Mouse (Mus musculus) T-helper 1 cell (primary cell): ENCODE results near the gene Tns4.

Experiments used
- in situ Hi-C: fragments of 300-600 bp; cut with MboI, MseI; formaldehyde crosslinking; loops from one replicate; pipeline ENCODE4 v1.15.1; 2025; ENCODE audit warnings: high pct_unique_total_duplicates

The Tns4 gene

GRCm38 (mm10) chr11:99118420-99118819 lies 29.3 kb upstream of the Tns4 start:
- in situ Hi-C loops: no loop called here

DNA sequence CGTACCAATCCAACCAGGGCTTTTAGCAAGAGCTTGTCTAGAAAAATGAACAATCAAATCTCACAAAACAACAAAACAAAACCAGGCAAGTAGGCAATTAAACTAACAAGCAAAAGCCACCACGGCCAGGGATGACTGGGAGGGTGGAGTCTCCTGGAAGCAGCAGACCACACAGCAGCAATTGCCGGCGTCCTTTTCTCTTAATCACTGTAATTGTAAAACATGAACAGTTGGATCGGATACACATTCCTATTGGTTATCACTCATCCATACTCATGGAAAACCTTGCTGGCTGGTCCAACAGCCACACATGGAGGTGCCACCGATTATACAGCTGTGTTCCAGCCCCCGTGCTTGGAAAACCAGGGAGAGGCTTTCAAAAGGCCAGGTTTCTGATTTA lies 28.8 kb upstream of the Tns4 start:
- in situ Hi-C loops: no loop called here

- in situ Hi-C loops: no loop called here
These were observed 26.8 kb upstream of the Tns4 start for GRCm38 (mm10) chr11:99115940-99116339.

- in situ Hi-C loops: no loop called here
These were observed 24.0 kb upstream of the Tns4 start for GRCm38 (mm10) chr11:99113111-99113510.

DNA sequence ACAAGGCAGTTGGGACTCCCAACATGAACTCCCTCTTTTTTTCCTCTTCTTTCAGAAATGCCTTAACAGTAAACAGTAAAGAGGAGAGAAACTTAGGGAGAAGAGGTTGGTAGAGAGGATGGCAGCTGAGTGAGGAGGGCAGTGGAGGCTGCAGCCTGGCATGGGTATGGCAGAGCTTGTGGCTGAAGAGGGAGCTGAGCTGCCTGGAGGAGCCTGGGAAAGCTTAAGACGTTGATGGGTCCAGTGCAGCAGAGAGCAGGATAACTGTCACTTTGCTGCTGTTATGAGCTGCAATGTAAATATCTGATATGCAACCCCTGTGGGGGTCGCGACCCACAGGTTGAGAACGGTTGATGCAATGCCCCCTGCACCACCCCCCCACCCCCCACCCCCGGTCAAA lies 23.6 kb upstream of the Tns4 start:
- in situ Hi-C loops: no loop called here

DNA sequence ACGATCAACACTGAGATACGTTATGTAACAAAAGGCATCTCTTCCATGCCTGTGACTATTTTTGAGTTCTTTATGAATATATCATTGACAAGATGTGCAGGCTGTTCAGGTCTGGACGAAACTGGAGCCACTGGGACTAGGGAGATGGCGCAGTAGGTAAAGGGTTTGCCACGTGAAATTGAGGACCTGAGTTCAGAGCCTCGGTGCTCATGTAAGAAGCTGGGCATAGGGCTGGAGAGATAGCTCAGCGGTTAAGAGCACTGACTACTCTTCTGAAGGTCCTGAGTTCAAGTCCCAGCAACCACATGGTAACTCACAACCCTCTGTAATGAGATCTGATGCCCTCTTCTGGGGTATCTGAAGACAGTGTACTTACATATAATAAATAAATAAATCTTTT lies 22.5 kb upstream of the Tns4 start:
- in situ Hi-C loops: no loop called here

DNA sequence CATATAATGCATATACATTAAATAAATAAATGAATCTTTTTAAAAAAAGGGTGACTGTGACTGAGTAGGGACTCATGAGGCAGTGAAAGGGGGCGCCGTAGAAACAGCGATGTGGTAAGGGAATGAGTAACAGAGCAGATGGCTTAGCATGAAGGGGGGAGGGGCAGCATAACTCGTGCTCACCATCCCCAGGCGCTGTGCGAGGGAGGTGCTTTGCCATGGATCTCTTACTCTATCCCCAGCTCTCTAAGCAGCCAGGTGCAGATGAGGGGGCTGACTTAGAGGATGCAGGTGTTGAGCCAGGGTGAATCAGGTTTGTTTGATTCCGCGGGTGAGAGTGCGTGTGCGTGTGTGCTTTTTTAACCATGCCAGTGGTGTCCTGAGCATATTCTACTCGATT lies 22.0 kb upstream of the Tns4 start:
- in situ Hi-C loops: no loop called here

GRCm38 (mm10) chr11:99110370-99111110 lies 21.4 kb upstream of the Tns4 start:
- in situ Hi-C loops: no loop called here

DNA sequence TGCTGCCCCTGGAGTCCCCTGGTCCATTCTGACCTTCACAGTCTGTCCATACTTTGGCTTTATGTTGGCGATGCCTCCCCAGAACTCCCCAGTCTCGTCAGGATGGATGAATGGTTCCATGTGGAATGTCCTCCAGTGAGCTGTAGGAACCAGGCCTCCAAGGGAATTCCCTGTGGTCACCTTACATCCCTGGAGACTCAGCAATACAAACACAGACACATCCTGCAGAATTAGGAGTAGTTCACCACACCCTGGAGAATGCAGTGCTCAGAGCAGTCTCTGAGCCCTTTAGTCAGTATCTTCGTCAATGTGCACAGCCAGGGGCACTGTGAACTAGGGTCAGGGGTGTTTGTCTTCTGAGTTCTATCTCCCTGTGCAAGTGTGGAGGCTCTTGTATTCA lies 19.2 kb upstream of the Tns4 start:
- in situ Hi-C loops: no loop called here

GRCm38 (mm10) chr11:99105981-99106726 lies 17.0 kb upstream of the Tns4 start:
- in situ Hi-C loops: no loop called here

DNA sequence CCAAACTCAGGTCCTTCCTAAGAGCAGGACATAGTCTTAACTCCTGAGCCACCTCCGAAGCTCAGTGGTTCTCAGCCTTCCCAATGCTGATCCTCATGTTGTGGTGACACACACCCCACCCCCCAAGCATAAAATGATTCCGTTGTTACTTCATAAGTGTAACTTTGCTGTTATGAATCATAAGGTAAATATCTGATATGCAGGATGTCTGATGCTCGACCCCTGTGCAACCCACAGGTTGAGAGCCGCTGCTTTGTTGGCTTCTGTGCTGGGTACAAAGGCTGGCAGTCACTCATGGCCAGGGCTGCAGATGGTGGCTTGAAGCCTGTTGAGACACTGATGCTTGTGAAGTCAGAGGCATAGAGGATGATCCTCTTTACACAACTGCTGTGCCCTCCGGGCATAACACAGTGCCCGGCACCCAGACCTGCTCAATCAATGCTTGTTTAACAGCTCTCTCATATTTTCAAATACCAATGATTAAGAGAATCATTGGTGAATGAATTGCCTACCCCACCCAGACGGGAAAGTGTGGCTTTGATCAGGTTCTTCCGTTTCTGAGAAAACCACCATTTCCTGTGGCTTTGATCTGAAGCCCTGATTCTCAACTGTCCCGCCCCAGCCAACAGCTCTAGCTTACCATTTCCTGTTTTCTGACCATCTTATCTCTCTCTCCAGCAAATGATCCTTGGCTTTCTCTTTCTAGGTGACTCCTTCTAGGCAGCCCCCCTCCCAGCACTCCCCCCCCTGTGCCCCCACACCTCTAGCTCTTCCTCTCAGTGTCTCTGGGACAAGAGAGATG lies 15.7 kb upstream of the Tns4 start:
- in situ Hi-C loops: no loop called here

- in situ Hi-C loops: no loop called here
These were observed 13.6 kb upstream of the Tns4 start for GRCm38 (mm10) chr11:99102575-99103270.

DNA sequence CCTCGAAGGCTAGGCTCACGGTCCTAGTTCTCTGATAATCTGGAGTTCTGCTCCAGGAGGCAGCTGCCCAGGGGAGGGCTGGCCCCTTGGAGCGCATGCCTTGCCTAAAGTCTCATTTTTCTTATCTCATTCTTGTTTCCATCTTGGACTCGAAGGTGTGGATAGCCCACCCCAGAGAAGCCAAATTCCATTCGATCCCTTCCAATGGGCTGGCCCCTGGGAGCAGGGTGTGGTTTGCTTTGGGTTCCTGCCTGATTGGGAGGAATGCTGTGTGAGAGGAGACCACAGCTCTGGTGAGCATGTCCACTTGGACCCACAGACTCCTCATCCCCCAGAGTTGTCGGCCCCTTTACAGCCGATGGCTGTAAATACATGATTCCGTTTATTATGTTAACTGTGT lies 12.6 kb upstream of the Tns4 start:
- in situ Hi-C loops: no loop called here

DNA sequence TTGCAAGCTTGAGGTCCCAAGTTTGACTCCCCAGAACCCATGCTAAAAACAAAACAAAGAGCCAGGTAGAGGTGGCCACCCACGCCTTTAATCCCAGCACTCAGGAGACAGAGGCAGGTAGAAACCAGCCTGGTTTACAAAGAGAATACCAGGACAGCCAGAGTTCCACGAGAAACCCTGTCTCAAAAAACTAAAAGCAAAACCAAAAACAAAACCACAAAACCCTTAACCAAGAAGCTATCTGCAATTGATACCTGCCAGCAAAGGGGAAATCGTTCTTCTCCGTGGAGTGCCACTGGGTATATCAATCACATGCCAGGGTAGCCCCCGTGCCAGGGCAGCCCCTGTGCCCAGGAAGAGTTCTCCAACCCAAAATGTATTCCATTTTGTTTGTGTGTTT lies 11.1 kb upstream of the Tns4 start:
- in situ Hi-C loops: no loop called here

DNA sequence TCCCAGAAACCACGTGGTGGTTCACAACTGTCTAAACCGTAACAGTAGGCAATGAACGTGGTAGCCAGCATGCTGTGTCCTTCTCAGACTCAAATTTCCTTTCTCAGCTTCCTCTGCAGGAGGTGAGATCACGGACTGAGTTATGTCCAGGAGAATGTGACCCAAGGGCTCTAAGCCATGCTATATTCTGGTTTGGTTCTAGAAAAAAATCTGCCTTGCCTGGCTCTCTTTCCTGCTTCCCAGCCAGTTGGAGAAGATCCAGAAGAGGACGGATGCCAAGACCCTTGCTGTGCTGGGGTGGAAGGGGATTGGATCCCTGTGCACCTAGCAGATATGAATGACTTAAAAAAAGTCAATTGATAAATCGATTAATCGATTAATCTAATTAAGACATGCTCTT lies 10.4 kb upstream of the Tns4 start:
- in situ Hi-C loops: loop anchor here (25.0 kb wide), 1 partner anchor 938 kb away; the partner anchor contains the start of genes Krt33b and Krt34

DNA sequence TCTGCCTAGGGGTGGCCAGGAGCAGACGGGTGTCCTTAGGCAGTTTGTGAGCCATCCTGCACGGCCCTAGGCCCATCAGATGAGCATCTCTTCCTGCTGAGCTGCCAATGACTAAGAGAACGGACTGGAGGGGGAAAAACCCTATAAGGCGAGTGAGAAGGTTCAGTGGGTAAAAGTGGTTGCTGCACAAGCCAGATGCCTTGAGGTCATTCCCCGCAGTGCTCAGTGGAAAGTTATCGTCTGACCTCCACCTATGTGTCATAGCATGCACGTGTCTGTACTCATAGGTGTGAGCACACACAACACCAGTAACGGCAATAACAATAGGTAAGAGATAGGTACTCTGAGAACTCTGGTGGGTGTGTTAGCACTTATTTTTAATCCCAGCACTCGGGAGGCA lies 9.8 kb upstream of the Tns4 start:
- in situ Hi-C loops: loop anchor here (25.0 kb wide), 1 partner anchor 938 kb away; the partner anchor contains the start of genes Krt33b and Krt34

DNA sequence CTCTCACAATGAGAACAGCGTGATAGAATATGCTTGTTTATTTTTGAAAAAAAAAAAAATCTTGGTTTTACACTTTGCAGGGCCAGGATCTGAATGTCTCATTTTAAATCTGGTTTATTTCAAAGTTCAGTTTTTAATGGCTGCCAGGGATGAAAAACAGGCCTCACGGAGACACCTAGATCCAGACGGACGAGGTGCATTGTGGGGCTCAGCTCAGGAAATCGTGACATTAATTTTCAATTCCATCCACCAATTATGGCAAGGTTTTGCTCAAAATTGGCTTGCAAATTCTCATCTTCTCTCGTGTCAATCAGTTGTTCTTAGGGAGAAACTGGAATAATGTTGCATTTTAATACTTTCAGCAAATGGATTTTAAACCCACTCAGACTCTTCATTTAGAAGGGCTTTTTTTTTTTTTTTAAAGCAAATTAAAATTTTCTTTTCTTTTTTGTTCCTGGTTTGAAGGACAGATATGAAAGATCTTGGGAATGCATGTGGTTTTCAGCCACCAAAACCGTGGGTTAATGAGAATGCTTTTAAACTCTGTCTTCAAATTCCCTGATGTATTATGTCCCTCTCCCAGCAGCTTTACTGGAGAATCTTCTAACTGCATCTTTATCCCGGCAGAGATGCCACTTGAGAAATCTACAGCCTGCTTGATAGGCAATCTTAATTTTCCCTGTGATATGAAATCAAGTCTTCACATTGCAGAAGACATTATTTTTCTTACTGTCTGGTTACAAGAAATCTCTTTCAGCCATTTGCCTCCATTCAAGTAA lies 8.1 kb upstream of the Tns4 start:
- in situ Hi-C loops: loop anchor here (25.0 kb wide), 1 partner anchor 940 kb away; the partner anchor contains the start of genes Krt33b and Krt34

GRCm38 (mm10) chr11:99096417-99096816 lies 7.3 kb upstream of the Tns4 start:
- in situ Hi-C loops: loop anchor here (25.0 kb wide), 1 partner anchor 941 kb away; the partner anchor contains the start of genes Krt33b and Krt34

DNA sequence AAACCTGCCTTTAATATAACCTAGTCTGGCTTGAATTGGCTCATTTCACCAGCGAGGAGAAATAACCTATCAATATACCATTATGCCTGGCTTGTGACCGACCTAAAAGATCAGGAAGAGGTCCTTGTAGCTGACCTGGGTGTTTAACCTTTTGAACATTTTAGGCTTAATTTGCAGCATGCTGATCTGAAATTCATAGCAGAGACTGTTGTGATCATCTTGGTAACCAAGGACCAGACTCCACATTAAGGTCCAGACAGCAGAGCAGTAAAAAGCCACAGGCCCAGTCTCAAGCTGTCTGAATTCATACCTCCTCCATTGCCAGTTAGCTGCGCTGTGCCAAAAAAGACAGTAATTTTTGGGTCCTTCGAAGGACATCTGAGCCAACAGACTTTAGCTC lies 6.7 kb upstream of the Tns4 start:
- in situ Hi-C loops: loop anchor here (25.0 kb wide), 1 partner anchor 942 kb away; the partner anchor contains the start of genes Krt33b and Krt34

DNA sequence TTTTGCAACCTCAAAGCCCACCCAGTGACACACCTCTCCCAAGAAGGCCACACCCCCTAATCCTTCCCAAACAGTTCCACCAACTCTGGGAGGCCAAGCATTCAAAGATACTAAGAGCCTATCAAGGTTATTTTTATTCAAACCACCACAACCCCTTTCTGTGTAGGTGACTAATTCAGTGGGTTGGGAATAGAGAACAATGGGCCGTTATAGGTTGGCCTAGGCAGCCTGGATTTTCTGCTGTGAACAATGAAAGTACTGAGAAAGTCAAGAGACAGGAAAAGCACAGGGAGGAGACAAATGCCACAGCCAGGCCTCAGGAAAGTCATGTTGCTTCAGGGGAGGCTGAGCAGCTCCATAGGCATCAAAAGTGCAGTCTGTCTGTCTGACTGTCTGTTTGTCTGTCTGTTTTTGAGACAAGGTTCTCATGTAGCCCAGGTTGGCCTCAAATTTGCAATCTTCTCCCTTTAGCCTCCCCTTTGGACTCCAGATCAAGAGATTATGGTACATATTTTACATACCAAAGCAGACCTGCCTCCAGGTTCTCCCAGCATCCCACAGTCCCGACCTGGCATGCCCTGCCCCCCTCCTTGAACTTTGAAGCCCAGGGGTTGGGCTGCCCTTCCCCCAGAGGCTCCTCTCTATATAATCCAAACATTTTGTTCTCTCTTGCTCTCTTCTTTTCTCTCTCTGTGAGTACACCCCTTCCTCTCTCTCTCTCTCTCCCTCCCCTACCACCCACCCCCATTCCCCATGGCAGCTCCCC lies 6.0 kb upstream of the Tns4 start:
- in situ Hi-C loops: loop anchor here (25.0 kb wide), 1 partner anchor 942 kb away; the partner anchor contains the start of genes Krt33b and Krt34
